Mouse (Mus musculus) G1E (cell line): ENCODE measurements around the gene Myh3.

Experiments
- GATA1 ChIP-seq: IDR thresholded peaks from 2 replicates; pipeline ENCODE4 v1.6.1; 2012; ENCODE audit warnings: borderline replicate concordance, low read length, inconsistent platforms, mixed read lengths
- TAL1 ChIP-seq: conservative IDR thresholded peaks from 2 replicates; pipeline ENCODE4 v1.6.1; 2012; ENCODE audit warnings: low read depth, low read length, inconsistent platforms, mixed read lengths

- TF ChIP-seq TAL1 (no peak), GATA1 (no peak)
Measured at GRCm38 (mm10) chr11:67097709-67098108, 19.6 kb downstream of the Myh3 start.
